Mouse (Mus musculus) stomach, postnatal 0 days (tissue): ENCODE measurements around the gene Cry2. TPM values are rescaled to one million over a fixed set of nuclear protein-coding genes. Genes with fewer than 3 reads are reported as not detected.

Experiments
- ATAC-seq: fragments of 200-750 bp; cut with Nextera tagmentation; 2 replicates; pipeline ENCODE4 v1.8.0; 2017; ENCODE audit not compliant: low FRiP score, low TSS enrichment
- DNase-seq: peaks from one replicate; pipeline ENCODE4 v3.0.0-alpha.2; 2016; ENCODE audit warnings: low spot score
- H3K27ac ChIP-seq: fragments of 300-500 bp; sonication (generic); replicated peaks from 2 replicates; pipeline ENCODE4 v1.5.1; 2014; ENCODE audit warnings: mild to moderate bottlenecking, control low read depth
- H3K27me3 ChIP-seq: fragments of 300-500 bp; sonication (generic); 2 replicates; pipeline ENCODE4 v1.6.1; 2014; ENCODE audit warnings: low read length; ENCODE audit not compliant: control insufficient read depth, insufficient read depth
- H3K36me3 ChIP-seq: fragments of 300-500 bp; sonication (generic); 2 replicates; pipeline ENCODE4 v1.6.1; 2014; ENCODE audit warnings: low read length, mixed read lengths; ENCODE audit not compliant: control insufficient read depth, insufficient read depth
- H3K4me1 ChIP-seq: fragments of 300-500 bp; sonication (generic); replicated peaks from 2 replicates; pipeline ENCODE4 v1.6.1; 2014; ENCODE audit warnings: antibody characterized with exemption; ENCODE audit not compliant: control insufficient read depth, insufficient read depth
- H3K4me2 ChIP-seq: fragments of 300-500 bp; sonication (generic); replicated peaks from 2 replicates; pipeline ENCODE4 v1.6.1; 2014; ENCODE audit warnings: low read depth, mild to moderate bottlenecking, control low read depth, moderate library complexity
- H3K4me3 ChIP-seq: fragments of 300-500 bp; sonication (generic); 2 replicates; pipeline ENCODE4 v1.5.1; 2014; ENCODE audit warnings: low read depth, low read length, control low read depth
- H3K9ac ChIP-seq: fragments of 300-500 bp; sonication (generic); 2 replicates; pipeline ENCODE4 v1.6.1; 2014; ENCODE audit warnings: mild to moderate bottlenecking, low read length, control low read depth, mixed read lengths
- H3K9me3 ChIP-seq: fragments of 300-500 bp; sonication (generic); 2 replicates; pipeline ENCODE4 v1.6.1; 2016; ENCODE audit warnings: low read length; ENCODE audit not compliant: control insufficient read depth
- CTCF ChIP-seq: IDR thresholded peaks from 2 replicates; pipeline ENCODE4 v1.5.1; 2016; ENCODE audit warnings: antibody characterized with exemption, low read depth, mild to moderate bottlenecking, moderate library complexity
- EP300 ChIP-seq: optimal IDR thresholded peaks from 2 replicates; pipeline ENCODE3; 2016; ENCODE audit warnings: antibody characterized with exemption
- WGBS: fragments of 180-500 bp; shearing (Covaris S2); extraction: QIAGEN DNeasy Blood & Tissue Kit; methylation state at CpG from one replicate; pipeline ENCODE4 v1.1.7; 2014; 5-methylcytosine and 5-hydroxymethylcytosine counted together
- polyA plus RNA-seq: library from polyadenylated mRNA; unstranded; fragments of >200 nt; fragmentation: Nextera tagmentation; extraction: Ambion mirVana; gene quantifications from 2 replicates; pipeline ENCODE4 v1.2.1, GENCODE M21; 2015

The Cry2 gene
- polyA plus RNA-seq, 1 experiment from 2014 or later, result 14.8 TPM

DNA sequence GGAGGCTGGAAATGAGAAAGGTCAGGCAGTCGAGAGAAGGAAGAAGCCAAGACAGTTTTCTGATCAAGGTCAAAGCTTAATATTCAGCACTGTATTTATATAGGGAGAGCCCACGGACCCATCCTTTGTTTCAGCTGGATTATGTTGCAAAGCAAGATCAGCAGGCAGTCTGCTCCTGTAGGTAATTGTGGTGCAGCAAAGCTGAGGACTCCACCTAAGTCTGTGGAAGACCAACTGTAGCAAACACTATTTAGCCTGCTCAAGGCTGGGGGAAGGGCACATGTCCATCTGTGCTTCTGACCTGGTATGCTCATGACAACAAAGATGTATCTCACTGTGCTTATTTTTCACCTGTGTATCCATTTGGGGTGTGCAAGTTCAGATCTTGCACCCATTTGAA lies 41.9 kb upstream of the Cry2 start:
- no peak overlapping the region for H3K4me3 ChIP-seq
- H3K27me3 ChIP-seq, result no peaks in the 10 kb centered on the region
- no peaks in the 10 kb centered on the region for H3K36me3 ChIP-seq
- no peaks in the 10 kb centered on the region for H3K9me3 ChIP-seq
- DNase-seq (no peak), ATAC-seq (no peak)
- H3K4me1 ChIP-seq, result no peaks in the 10 kb centered on the region
- H3K9ac ChIP-seq, result no peak overlapping the region
- H3K4me2 ChIP-seq, result no peak overlapping the region
- WGBS, result 67% methylated on average over 2 of the region's 2 CpGs
- TF ChIP-seq CTCF, result no peak
- TF ChIP-seq EP300, result no peak
- H3K27ac ChIP-seq, result no peak overlapping the region

GRCm38 (mm10) chr2:92474920-92475319 lies 41.1 kb upstream of the Cry2 start:
- no peak overlapping the region for H3K4me2 ChIP-seq
- 71% methylated on average over 3 of the region's 3 CpGs for WGBS
- H3K4me1 ChIP-seq, result no peaks in the 10 kb centered on the region
- H3K9ac ChIP-seq, result no peak overlapping the region
- no peak overlapping the region for H3K27ac ChIP-seq
- no peak for TF ChIP-seq EP300
- no peak for TF ChIP-seq CTCF
- no peaks in the 10 kb centered on the region for H3K27me3 ChIP-seq
- ATAC-seq (peak; percentile 94), DNase-seq (peak; percentile 37)
- no peaks in the 10 kb centered on the region for H3K36me3 ChIP-seq
- no peaks in the 10 kb centered on the region for H3K9me3 ChIP-seq
- H3K4me3 ChIP-seq, result no peak overlapping the region

GRCm38 (mm10) chr2:92471886-92472670 lies 38.2 kb upstream of the Cry2 start:
- no peaks in the 10 kb centered on the region for H3K4me1 ChIP-seq
- H3K27me3 ChIP-seq, result no peaks in the 10 kb centered on the region
- H3K9me3 ChIP-seq, result no peaks in the 10 kb centered on the region
- TF ChIP-seq EP300, result no peak
- no peak for TF ChIP-seq CTCF
- WGBS, result 86% methylated on average over 12 of the region's 12 CpGs
- ATAC-seq (no peak), DNase-seq (no peak)
- H3K9ac ChIP-seq, result no peak overlapping the region
- no peak overlapping the region for H3K4me2 ChIP-seq
- H3K4me3 ChIP-seq, result no peak overlapping the region
- H3K27ac ChIP-seq, result no peak overlapping the region
- no peaks in the 10 kb centered on the region for H3K36me3 ChIP-seq

- peaks cover 3% of the 10 kb centered on the region; the same call in 1 of the 2 replicates for H3K4me1 ChIP-seq
- ATAC-seq, result peak; percentile 55
- 44% methylated on average over 3 of the region's 3 CpGs for WGBS
Observed at GRCm38 (mm10) chr2:92464690-92465089, 30.8 kb upstream of the Cry2 start.

GRCm38 (mm10) chr2:92461215-92461614 lies 27.4 kb upstream of the Cry2 start:
- TF ChIP-seq CTCF, result no peak
- TF ChIP-seq EP300, result no peak
- Histone ChIP-seq H3K4me3 (no peak overlapping the region), H3K27me3 (no peaks in the 10 kb centered on the region; the same call in 1 of the 2 replicates), H3K4me1 (peaks cover 12% of the 10 kb centered on the region; the same call in 1 of the 2 replicates), H3K4me2 (no peak overlapping the region), H3K36me3 (no peaks in the 10 kb centered on the region), H3K27ac (no peak overlapping the region), H3K9me3 (no peaks in the 10 kb centered on the region), H3K9ac (no peak overlapping the region)
- DNase-seq (no peak), ATAC-seq (no peak)
- 75% methylated on average over 1 of the region's 1 CpGs for WGBS

More at GRCm38 (mm10) chr2:92464690-92465089, 30.8 kb upstream of the Cry2 start:
- no peaks in the 10 kb centered on the region for H3K9me3 ChIP-seq
- H3K27ac ChIP-seq, result no peak overlapping the region
- H3K27me3 ChIP-seq, result no peaks in the 10 kb centered on the region; the same call in 1 of the 2 replicates
- H3K4me2 ChIP-seq, result no peak overlapping the region
- no peak for DNase-seq
- no peaks in the 10 kb centered on the region for H3K36me3 ChIP-seq
- H3K9ac ChIP-seq, result no peak overlapping the region
- no peak overlapping the region for H3K4me3 ChIP-seq
- no peak for TF ChIP-seq CTCF
- no peak for TF ChIP-seq EP300
